Mouse (Mus musculus) heart, postnatal 0 days (tissue): ENCODE measurements around the gene Klhl26.

Experiments used
- CTCF ChIP-seq: IDR thresholded peaks from 2 replicates; pipeline ENCODE4 v1.5.1; 2016; ENCODE audit warnings: antibody characterized with exemption, control low read depth, low read depth
- EP300 ChIP-seq: IDR thresholded peaks from 2 replicates; pipeline ENCODE4 v1.6.1; 2016; ENCODE audit warnings: antibody characterized with exemption, low read depth

DNA sequence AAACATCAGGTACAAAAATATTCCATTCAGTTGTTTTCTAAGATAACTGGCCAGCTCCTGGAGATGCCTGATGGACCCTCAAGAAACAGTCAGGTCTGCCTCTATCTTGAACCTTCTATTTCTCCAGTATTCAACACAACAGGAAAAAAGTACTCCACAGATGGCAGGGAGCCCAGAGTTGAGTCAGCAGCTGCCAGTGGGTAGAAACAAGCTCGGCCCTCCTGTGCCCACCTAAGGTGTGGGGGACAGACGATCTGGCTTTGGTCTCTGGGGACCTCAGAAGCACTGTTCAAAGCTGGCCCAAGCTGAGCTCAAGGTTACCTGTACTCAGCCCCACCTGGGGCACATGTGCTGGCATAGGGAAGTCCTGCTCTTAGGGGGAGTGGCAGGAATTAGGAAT, 36.7 kb upstream of the Klhl26 start:
- TF ChIP-seq EP300 (no peak), CTCF (no peak)
